Mouse (Mus musculus) midbrain, postnatal 0 days (tissue): Measurements from ENCODE around the gene Gm6588. TPM values are rescaled to one million over a fixed set of nuclear protein-coding genes. Genes with fewer than 3 reads are reported as not detected.

Experiments
- ATAC-seq: fragments of 200-750 bp; cut with Nextera tagmentation; 2 replicates; pipeline ENCODE4 v1.8.0; 2017; ENCODE audit warnings: moderate number of reproducible peaks, mild to moderate bottlenecking, moderate TSS enrichment, moderate library complexity; ENCODE audit not compliant: low FRiP score
- DNase-seq: peaks from one replicate; pipeline ENCODE4 v3.0.0-alpha.2; 2015; ENCODE audit warnings: low spot score
- H3K27ac ChIP-seq: fragments of 300-500 bp; sonication (generic); 2 replicates; pipeline ENCODE4 v1.5.1; 2014; ENCODE audit warnings: low read depth, mild to moderate bottlenecking, low read length, mixed read lengths
- H3K27me3 ChIP-seq: fragments of 300-500 bp; sonication (generic); 2 replicates; pipeline ENCODE4 v1.6.1; 2014; ENCODE audit warnings: low read length, control low read depth, mixed read lengths; ENCODE audit not compliant: insufficient read depth
- H3K36me3 ChIP-seq: fragments of 300-500 bp; sonication (generic); 2 replicates; pipeline ENCODE4 v1.6.1; 2014; ENCODE audit warnings: low read length, control low read depth, mixed read lengths; ENCODE audit not compliant: insufficient read depth
- H3K4me1 ChIP-seq: fragments of 300-500 bp; sonication (generic); 2 replicates; pipeline ENCODE4 v1.6.1; 2014; ENCODE audit warnings: mild to moderate bottlenecking, control low read depth, antibody characterized with exemption, low read length, mixed read lengths; ENCODE audit not compliant: insufficient read depth
- H3K4me2 ChIP-seq: fragments of 300-500 bp; sonication (generic); 2 replicates; pipeline ENCODE4 v1.6.1; 2014; ENCODE audit warnings: low read depth, mild to moderate bottlenecking, low read length, mixed read lengths; ENCODE audit not compliant: poor library complexity, severe bottlenecking
- H3K4me3 ChIP-seq: fragments of 300-500 bp; sonication (generic); 2 replicates; pipeline ENCODE4 v1.5.1; 2014; ENCODE audit warnings: low read depth, mild to moderate bottlenecking, low read length, moderate library complexity
- H3K9ac ChIP-seq: fragments of 300-500 bp; sonication (generic); replicated peaks from 2 replicates; pipeline ENCODE4 v1.6.1; 2014; ENCODE audit warnings: mild to moderate bottlenecking, low read length, moderate library complexity, mixed read lengths; ENCODE audit not compliant: poor library complexity, severe bottlenecking
- H3K9me3 ChIP-seq: fragments of 300-500 bp; sonication (generic); 2 replicates; pipeline ENCODE4 v1.6.1; 2016; ENCODE audit warnings: low read length, control low read depth
- CTCF ChIP-seq: IDR thresholded peaks from 2 replicates; pipeline ENCODE4 v1.5.1; 2016; ENCODE audit warnings: antibody characterized with exemption, mild to moderate bottlenecking
- WGBS: fragments of 180-500 bp; shearing (Covaris S2); extraction: QIAGEN DNeasy Blood & Tissue Kit; methylation state at CpG from one replicate; pipeline ENCODE4 v1.1.7; 2014; 5-methylcytosine and 5-hydroxymethylcytosine counted together
- polyA plus RNA-seq: library from polyadenylated mRNA; unstranded; fragments of >200 nt; fragmentation: Nextera tagmentation; extraction: Ambion mirVana; gene quantifications from 2 replicates; pipeline ENCODE4 v1.2.1, GENCODE M21; 2015
- total RNA-seq: library from RNA; depleted of rRNA; stranded (reverse); fragments of >200 nt; gene quantifications from 2 replicates; pipeline ENCODE4 v1.2.3, GENCODE M21; 2014

Gene Gm6588
- total and polyA plus RNA-seq, 2 experiments from 2014 or later: 0.39 TPM; not detected in 1

DNA sequence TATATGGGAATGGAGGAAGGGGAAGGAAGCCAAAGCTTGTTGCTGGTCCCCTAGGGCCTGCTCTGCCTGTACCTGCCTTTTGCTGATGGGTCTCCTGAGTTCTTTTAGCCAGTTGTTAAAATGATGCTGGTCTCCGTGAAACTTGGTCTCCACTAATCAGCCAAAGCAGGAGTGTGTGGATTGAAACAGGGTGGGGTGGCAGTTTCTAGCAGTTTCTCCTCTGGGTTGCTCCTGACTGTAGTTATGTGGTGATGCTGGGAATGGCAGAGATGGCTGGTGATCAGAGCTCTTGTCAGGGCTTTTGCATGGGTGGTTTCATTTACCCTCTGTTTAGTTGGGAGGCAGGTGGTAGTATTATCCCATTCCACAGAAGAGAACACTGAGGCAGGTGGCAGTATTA, 38.3 kb downstream of the Gm6588 start:
- DNase-seq: no peak
- no peak overlapping the region for H3K9ac ChIP-seq
- no peak overlapping the region for H3K4me3 ChIP-seq
- no peak overlapping the region for H3K4me2 ChIP-seq
- WGBS: 89% methylated on average over 1 of the region's 1 CpGs
- TF ChIP-seq CTCF: no peak
- H3K36me3 ChIP-seq: no peaks in the 10 kb centered on the region
- H3K27ac ChIP-seq: no peak overlapping the region
- ATAC-seq: no peak
- H3K9me3 ChIP-seq: no peaks in the 10 kb centered on the region
- H3K4me1 ChIP-seq: peaks cover 13% of the 10 kb centered on the region; the same call in 1 of the 2 replicates
- H3K27me3 ChIP-seq: no peaks in the 10 kb centered on the region

DNA sequence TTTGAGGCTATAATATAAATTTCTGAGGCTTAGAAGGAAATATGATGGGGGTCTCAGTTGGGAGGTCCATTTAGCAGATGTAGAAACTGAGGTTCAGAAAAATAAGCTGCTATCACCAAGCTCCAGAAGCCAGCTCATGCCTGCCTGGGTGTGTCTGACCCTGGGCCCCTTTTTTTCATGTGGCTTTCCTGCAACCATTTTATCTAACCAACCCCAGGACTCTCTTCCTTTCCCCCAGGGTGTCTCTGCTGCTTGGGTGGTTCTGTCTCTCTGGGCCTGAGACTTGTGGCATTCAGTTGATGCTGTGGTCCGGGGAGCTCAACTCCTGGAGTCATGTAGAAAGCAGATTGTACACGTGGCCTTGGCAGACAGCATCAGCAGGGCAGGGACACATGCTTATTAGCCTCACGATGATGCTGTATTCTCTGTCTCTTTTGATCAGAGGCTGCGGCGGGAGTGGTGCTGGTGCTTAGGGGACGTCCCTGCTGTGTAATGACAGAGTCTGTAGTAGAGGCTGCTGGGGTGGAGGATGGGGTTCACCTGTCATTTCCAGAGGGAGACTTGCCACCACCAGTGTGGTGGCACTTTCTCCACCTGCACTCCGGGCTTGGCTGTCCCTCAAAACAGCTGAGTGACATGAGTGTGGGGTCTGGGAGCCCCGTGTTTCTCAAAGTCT, 39.0 kb downstream of the Gm6588 start:
- 30% methylated on average over 8 of the region's 8 CpGs for WGBS
- H3K4me3 ChIP-seq: no peak overlapping the region
- H3K27ac ChIP-seq: no peak overlapping the region
- H3K27me3 ChIP-seq: no peaks in the 10 kb centered on the region
- H3K36me3 ChIP-seq: no peaks in the 10 kb centered on the region
- no peak for DNase-seq
- H3K4me2 ChIP-seq: no peak overlapping the region
- no peaks in the 10 kb centered on the region for H3K9me3 ChIP-seq
- ATAC-seq: no peak
- H3K9ac ChIP-seq: no peak overlapping the region
- peaks cover 9% of the 10 kb centered on the region; the same call in 1 of the 2 replicates for H3K4me1 ChIP-seq
- no peak for TF ChIP-seq CTCF

DNA sequence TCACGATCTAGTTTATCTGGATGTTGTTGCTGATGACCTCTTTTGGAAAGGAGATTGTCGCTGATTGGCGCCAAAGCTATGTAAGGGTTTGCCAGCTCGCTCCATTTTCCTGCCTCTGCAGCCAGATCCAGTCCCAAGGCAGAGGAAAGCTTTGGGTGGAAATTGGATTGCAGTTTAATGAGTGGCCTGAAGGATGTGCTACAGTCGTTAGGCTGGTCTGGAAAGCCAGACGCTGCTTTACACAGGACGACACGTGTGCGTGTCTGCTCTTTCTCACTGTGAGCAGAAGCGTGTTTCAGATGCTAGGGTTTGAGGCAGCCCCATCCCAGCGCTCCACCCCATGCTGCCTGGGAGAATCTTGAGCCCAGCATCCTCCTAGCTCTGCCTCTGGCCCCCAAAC, 42.3 kb downstream of the Gm6588 start:
- H3K36me3 ChIP-seq: no peaks in the 10 kb centered on the region
- H3K4me3 ChIP-seq: no peak overlapping the region
- H3K27me3 ChIP-seq: no peaks in the 10 kb centered on the region
- no peak overlapping the region for H3K9ac ChIP-seq
- peak; percentile 67 for TF ChIP-seq CTCF
- H3K27ac ChIP-seq: no peak overlapping the region
- no peak for ATAC-seq
- WGBS: 43% methylated on average over 11 of the region's 11 CpGs
- H3K4me2 ChIP-seq: no peak overlapping the region
- peak; percentile 69 for DNase-seq
- H3K4me1 ChIP-seq: no peaks in the 10 kb centered on the region
- H3K9me3 ChIP-seq: no peaks in the 10 kb centered on the region

DNA sequence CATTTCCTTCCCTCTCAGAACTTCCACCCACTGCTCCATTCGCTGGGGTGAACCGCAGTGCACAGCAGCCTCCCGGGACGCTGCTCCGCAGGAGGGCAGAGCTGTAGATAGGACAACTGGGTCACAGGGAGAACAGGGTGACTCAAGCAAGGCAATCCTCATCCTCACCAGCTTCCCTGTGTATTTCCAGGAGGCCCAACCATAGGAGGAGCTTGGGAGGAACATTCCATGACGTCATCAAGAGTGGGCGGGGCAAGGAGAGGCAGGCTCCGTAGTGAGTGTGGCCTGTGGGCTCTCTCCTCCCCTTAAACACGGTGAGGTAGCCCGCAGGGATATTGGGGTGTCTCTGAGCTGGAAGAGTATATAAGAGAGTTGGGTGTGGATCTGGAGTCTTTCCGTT, 44.3 kb downstream of the Gm6588 start:
- Histone ChIP-seq H3K27me3 (no peaks in the 10 kb centered on the region), H3K4me3 (no peak overlapping the region), H3K4me1 (no peaks in the 10 kb centered on the region), H3K27ac (0 out of 2 replicates have a peak overlapping the region, but pooled peaks have one; percentile 27), H3K4me2 (no peak overlapping the region), H3K9ac (no peak overlapping the region), H3K36me3 (no peaks in the 10 kb centered on the region), H3K9me3 (no peaks in the 10 kb centered on the region)
- no peak for ATAC-seq
- DNase-seq: peak; percentile 55
- TF ChIP-seq CTCF: no peak
- WGBS: 35% methylated on average over 11 of the region's 11 CpGs

DNA sequence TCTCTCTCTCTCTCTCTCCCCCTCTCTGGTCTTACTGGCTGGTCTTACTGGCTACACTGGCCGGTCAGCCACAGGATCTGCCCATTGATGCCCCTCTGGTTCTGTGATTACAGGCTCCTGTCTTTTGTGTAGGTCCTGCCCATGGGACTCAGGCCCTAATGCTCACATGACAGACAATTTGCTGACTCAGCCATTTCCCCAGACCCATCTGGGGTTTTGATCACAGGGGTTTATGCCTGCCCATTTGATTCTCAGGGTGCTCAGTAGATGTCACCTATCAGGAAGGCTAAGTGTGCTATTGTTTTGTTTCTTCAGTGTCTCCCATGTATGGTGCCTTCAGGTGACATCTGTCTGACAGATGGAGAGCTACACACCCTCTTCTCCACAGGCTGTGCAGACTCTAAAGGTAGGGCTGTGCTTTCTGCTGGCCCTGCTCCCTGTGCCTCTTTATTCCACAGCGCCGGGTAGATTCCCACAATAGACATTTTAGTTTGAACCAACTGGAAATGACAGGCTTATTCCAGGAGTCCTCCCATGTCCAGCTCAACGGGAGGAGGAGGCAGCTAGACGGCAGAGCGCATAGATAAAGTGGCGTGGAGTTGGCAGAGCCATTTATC, 47.6 kb downstream of the Gm6588 start:
- Histone ChIP-seq H3K4me2 (no peak overlapping the region), H3K9me3 (no peaks in the 10 kb centered on the region), H3K9ac (no peak overlapping the region), H3K4me3 (no peak overlapping the region), H3K27me3 (no peaks in the 10 kb centered on the region), H3K27ac (0 out of 2 replicates have a peak overlapping the region, but pooled peaks have one; percentile 38), H3K4me1 (peaks cover 15% of the 10 kb centered on the region; the same call in 1 of the 2 replicates), H3K36me3 (no peaks in the 10 kb centered on the region)
- ATAC-seq (no peak), DNase-seq (no peak)
- TF ChIP-seq CTCF: no peak
- 59% methylated on average over 7 of the region's 7 CpGs for WGBS
